Mouse (Mus musculus) macrophage (primary cell): Measurements from ENCODE around the gene Tlr4. TPM values are rescaled to one million over a fixed set of nuclear protein-coding genes. Genes with fewer than 3 reads are reported as not detected.

Experiments
- H3K27ac ChIP-seq: fragments of 350-480 bp; formaldehyde crosslinking; 2 replicates; pipeline ENCODE4 v1.9.0; 2021
- H3K36me3 ChIP-seq: fragments of 350-480 bp; formaldehyde crosslinking; 2 replicates; pipeline ENCODE4 v1.9.0; 2021; ENCODE audit errors: inconsistent target
- H3K4me3 ChIP-seq: fragments of 350-480 bp; formaldehyde crosslinking; 2 replicates; pipeline ENCODE4 v1.9.0; 2021; ENCODE audit errors: inconsistent target
- H3K79me2 ChIP-seq: fragments of 350-480 bp; formaldehyde crosslinking; 2 replicates; pipeline ENCODE4 v1.9.0; 2021; ENCODE audit errors: inconsistent target
- WGBS: methylation state at CpG from one replicate; pipeline ENCODE4 v1.1.7; 2026; ENCODE audit warnings: inconsistent platforms; ENCODE audit not compliant: missing documents; 5-methylcytosine and 5-hydroxymethylcytosine counted together
- polyA plus RNA-seq: library from polyadenylated mRNA; stranded (reverse); fragments of 250-400 nt; gene quantifications from 3 replicates; pipeline ENCODE4 v1.2.4, GENCODE M21; 2018; ENCODE audit warnings: inconsistent platforms

Gene Tlr4
- polyA plus RNA-seq, 1 experiment from 2014 or later: 66.9 TPM

DNA sequence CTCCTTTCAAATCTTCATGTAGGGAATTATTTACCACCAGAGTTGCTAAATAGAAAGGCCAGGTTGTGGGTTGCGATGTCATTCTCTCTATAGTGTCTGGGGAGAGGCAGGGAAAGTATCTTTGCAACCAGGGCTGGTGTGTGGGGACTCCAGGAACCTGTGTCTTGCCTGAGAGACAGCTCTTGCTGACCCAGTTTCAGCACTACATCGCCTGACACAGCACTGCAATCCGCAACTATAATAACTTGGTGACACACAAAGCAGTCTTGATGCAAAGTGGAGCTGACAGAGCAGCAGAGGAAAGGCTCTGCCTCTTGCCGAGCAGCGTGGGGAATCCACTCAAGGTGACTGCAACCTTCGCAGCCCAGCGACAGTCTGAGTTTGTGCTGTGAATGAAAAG, 42.5 kb downstream of the Tlr4 start:
- Histone ChIP-seq H3K27ac (no peak overlapping the region), H3K36me3 (no peaks in the 10 kb centered on the region), H3K4me3 (no peak overlapping the region), H3K79me2 (no peaks in the 10 kb centered on the region)
- WGBS: 98% methylated on average over 7 of the region's 7 CpGs

DNA sequence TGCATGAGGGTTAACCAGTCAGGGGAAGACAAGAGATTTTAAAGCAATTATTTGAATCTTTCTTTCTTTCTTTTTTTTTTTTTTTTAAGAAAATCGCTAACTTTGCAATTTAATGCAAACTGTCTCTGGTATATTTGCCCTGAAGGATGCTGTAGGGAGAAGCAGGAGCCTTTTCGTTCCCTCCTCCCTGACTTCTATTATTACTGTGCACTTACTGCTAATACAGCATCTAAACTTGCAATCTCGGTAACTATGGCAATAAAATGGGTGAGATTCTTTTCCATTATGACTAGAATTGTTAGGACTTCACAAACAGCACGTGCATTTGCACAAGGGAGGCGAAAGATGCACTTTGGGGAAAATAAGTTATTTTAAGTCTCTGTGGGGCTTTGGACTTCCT, 44.6 kb downstream of the Tlr4 start:
- Histone ChIP-seq H3K27ac (no peak overlapping the region), H3K4me3 (no peak overlapping the region), H3K79me2 (no peaks in the 10 kb centered on the region), H3K36me3 (no peaks in the 10 kb centered on the region)
- 91% methylated on average over 5 of the region's 5 CpGs for WGBS

DNA sequence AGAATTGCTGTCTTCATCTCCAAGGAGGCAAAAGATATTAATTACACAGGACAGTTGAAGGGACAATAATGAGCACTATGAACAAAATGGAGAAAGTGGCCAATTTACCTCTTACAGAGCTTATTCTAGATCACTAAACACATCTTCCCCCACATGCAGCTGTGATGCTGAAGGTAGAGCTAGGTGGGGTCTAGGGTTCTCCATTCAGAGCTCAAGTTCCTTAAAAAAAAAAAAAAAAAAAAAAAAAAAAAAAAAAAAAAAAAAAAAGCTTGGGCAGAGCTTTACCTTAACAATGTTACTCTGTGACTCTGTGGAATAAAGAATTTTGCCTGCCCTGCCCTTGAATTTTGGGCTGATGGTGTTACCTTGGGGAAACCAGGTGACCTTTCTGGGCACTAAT, 46.0 kb downstream of the Tlr4 start:
- H3K4me3 ChIP-seq: no peak overlapping the region
- H3K27ac ChIP-seq: no peak overlapping the region
- no peaks in the 10 kb centered on the region for H3K79me2 ChIP-seq
- H3K36me3 ChIP-seq: no peaks in the 10 kb centered on the region

DNA sequence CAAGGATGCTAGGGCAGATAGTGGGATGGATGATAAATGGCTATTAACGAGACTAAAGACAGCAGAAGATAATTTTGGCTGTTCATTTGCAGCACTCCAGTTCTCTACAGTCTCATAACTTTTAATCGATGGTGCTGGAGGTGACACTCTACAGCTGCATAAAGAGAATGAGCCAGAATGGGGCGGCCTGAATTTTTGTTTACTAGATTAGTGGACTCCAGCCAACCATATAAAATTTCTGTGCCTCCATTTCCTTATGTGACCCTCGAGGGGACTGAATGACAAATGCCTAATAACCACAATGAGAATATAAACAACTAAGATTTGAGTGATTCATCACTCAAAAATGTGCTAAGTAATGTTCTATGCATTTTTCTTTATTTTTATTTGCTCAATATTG, 48.4 kb downstream of the Tlr4 start:
- 86% methylated on average over 4 of the region's 4 CpGs for WGBS
- H3K36me3 ChIP-seq: no peaks in the 10 kb centered on the region
- H3K79me2 ChIP-seq: no peaks in the 10 kb centered on the region
- H3K27ac ChIP-seq: no peak overlapping the region
- no peak overlapping the region for H3K4me3 ChIP-seq

DNA sequence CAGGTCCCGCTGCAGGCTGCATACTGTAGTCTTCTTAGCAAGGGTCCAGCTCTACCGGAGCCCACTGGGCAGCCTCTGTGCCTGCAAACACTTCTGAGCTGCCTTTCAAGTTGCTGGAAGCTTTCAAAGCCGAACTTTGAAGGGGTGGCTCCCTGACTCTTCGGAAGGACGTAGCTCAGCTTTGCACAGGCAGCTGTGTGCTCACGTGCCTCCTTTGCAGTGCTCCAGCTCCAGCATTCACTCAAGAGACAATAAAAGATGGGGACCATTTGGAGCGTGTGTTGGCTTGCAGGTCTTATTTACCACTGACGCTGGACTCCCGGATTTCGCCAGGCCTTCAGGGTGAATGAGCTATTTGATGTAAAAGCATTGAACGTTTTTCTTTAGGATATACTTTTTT, 50.2 kb downstream of the Tlr4 start:
- Histone ChIP-seq H3K27ac (no peak overlapping the region), H3K4me3 (no peak overlapping the region), H3K79me2 (no peaks in the 10 kb centered on the region), H3K36me3 (no peaks in the 10 kb centered on the region)
- WGBS: 91% methylated on average over 11 of the region's 11 CpGs

DNA sequence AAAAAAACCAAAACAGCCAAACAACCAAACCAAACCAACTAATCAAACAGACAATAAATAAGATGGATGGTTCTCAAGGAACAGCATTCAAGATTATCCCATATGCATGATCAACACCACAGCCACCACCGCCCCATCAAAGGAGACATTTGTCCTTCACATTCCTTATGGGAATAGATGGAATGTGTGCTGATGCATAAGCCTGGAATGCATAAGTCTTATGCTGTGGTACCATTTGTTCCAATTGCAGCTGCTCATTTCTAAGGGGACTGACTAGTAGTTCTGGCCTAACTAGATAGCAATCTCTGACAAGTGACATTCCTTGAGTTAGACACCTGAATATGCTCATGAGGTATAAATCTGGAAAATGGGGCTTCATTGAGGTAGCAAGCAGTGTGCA, 54.1 kb downstream of the Tlr4 start:
- Histone ChIP-seq H3K36me3 (no peaks in the 10 kb centered on the region), H3K79me2 (no peaks in the 10 kb centered on the region), H3K27ac (no peak overlapping the region), H3K4me3 (no peak overlapping the region)
- 100% methylated on average over 1 of the region's 1 CpGs for WGBS

DNA sequence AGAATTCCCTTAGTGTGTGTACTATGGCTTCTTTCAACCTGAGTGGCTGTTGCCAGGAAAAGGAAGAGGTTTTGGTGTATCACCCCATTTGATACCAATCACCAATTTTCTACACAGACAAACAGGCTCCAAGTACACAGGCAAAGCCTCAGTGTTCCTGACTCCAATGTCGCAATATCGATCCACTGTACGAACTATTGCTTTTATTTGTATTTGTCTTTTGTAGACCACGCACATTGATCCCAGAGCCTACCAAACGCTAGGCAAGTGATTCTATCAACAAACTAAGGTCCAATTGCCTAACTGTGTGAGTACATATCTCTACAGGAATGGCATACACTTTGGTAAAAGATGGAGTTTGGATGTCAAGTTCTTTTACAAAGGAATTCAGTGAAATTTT, 55.9 kb downstream of the Tlr4 start:
- WGBS: 93% methylated on average over 5 of the region's 5 CpGs
- no peak overlapping the region for H3K4me3 ChIP-seq
- no peaks in the 10 kb centered on the region for H3K36me3 ChIP-seq
- no peaks in the 10 kb centered on the region for H3K79me2 ChIP-seq
- no peak overlapping the region for H3K27ac ChIP-seq

DNA sequence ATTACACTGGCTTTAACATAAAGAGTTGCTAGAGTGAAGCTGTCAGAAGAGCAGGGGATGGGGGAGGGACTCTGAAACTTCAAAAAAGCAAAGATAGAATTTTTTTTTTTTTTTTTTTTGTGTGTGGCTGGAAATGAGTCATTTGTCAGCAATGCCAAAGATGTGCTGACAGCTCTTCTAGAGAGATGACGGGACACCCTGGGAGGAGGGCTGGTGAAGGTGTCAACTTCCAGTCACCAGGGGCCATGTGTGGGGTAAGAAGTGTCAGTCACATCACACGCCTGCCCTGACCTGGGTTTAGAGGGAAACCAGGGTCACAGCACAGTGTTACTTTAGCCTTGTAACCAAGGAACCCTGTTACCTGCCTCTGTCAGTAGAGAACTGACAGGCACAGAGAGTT, 67.2 kb downstream of the Tlr4 start:
- 51% methylated on average over 2 of the region's 2 CpGs for WGBS

DNA sequence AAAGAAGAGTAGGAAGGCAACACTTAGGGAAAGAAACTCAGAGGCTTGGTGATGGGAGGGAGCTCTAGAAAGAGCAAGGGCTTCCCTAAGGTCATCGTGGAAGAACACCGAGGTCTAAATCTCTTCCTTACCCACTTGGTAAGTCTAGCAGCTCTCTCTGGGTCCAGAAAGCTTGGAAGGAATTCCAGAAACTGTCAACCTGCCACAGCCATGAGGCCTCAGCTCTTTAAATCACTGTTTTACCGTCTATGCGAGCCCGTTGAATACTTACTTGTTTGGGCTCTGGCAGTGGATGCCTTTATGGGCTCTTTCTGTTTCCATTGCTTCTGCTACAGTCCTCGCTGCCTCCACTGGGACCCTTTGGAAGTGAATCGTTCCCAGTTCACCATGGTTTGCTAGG, 67.6 kb downstream of the Tlr4 start:
- Histone ChIP-seq H3K4me3 (no peak overlapping the region), H3K36me3 (no peaks in the 10 kb centered on the region), H3K79me2 (no peaks in the 10 kb centered on the region), H3K27ac (0 out of 2 replicates have a peak overlapping the region, but pooled peaks have one; percentile 4)
- 87% methylated on average over 7 of the region's 7 CpGs for WGBS

More for the DNA sequence above, 67.2 kb downstream of the Tlr4 start:
- no peak overlapping the region for H3K4me3 ChIP-seq
- H3K27ac ChIP-seq: 0 out of 2 replicates have a peak overlapping the region, but pooled peaks have one; percentile 4
- H3K79me2 ChIP-seq: no peaks in the 10 kb centered on the region
- H3K36me3 ChIP-seq: no peaks in the 10 kb centered on the region

DNA sequence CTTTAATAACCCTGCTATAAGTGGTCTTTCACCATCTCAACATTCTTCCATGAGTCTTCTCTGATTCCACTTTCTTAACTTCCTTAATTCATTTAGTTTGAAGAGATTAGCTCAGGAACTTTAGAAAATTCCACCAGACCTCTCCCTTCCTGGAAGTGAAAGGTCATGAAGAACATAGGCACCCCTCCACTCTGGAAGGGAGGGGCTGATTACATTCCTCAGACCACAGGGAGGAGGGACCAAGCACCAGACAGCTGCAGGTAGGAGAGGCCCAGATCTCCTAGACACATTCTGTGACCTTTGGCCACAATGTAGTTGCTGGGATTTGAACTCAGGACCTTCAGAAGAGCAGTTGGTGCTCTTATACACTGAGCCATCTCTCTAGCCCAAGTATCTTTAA, 72.7 kb downstream of the Tlr4 start:
- Histone ChIP-seq H3K4me3 (no peak overlapping the region), H3K27ac (no peak overlapping the region), H3K36me3 (no peaks in the 10 kb centered on the region), H3K79me2 (no peaks in the 10 kb centered on the region)

DNA sequence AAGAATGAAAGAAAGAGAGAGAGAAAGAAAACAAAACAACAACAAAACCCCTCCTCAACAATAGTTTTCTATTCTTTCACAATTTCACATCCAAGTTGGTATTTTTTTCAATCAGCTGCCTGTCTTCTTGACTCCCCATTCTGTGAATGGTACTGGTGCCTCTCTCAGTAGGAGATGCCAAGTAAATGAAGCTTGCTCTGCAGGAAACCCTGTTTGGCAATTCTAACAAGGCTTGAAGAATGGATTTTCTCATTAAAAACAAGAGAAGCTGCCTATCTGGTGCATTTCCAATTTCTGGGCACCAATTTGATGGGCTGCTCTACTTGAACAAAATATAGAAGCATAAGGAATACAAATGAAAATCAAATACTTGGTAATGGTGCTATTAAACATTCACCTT, 74.1 kb downstream of the Tlr4 start:
- H3K27ac ChIP-seq: no peak overlapping the region
- no peaks in the 10 kb centered on the region for H3K79me2 ChIP-seq
- H3K4me3 ChIP-seq: no peak overlapping the region
- no peaks in the 10 kb centered on the region for H3K36me3 ChIP-seq

DNA sequence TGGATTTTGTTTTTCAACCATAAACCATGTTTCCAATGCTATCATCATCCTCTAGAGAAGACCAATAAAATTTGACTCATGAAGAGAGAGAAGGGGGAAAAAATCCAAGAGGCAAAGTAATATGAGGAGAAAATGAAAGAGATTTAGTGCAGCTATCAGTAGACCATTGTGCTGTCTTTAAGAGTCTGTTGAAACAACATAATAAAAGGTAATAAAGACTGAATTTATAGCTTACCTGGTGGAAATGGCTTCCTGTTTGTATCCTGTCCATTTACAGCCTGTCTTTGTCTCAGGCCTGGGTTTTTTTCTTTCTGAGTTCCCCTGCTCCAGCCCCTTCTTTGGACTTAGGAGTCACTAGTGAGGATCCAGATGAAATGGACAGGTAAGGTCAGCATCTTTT, 81.0 kb downstream of the Tlr4 start:
- Histone ChIP-seq H3K4me3 (no peak overlapping the region), H3K27ac (no peak overlapping the region), H3K79me2 (no peaks in the 10 kb centered on the region), H3K36me3 (no peaks in the 10 kb centered on the region)

DNA sequence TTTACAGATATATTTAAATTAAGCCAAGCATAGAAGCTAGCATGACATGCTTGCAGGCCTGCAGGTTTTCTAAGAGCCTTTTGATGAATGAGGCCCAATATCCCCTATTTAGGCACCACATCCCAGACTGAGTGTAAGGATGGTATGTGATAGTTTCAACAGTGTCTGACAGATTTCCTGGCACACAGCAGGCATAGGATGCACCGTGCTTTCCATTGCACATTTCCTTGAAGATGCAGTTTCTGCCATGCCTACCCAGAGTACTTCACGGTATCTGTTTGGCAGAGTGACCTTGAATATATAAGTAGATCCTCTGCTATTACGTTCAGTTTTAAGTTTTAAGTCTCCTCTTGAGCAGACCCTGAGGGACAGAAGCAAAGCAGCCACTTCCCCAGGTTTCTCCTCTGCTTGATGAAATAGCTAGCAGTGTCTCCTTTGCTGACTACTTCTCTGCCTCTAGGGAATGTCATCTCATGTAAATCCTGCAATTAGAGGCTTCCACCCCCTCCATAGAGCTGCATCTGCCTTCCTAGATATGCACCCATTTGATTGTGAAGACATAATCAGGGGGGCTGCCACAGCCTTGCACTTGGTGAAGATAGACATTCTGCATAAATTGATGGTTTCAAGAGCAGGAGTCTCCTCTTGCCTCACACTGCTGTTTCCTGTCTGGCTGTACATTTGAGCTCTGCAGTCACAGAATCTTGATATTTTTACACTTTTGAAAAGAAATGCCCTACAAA, 92.4 kb downstream of the Tlr4 start:
- WGBS: 92% methylated on average over 3 of the region's 3 CpGs
- no peak overlapping the region for H3K27ac ChIP-seq
- no peaks in the 10 kb centered on the region for H3K79me2 ChIP-seq
- H3K36me3 ChIP-seq: no peaks in the 10 kb centered on the region
- no peak overlapping the region for H3K4me3 ChIP-seq

DNA sequence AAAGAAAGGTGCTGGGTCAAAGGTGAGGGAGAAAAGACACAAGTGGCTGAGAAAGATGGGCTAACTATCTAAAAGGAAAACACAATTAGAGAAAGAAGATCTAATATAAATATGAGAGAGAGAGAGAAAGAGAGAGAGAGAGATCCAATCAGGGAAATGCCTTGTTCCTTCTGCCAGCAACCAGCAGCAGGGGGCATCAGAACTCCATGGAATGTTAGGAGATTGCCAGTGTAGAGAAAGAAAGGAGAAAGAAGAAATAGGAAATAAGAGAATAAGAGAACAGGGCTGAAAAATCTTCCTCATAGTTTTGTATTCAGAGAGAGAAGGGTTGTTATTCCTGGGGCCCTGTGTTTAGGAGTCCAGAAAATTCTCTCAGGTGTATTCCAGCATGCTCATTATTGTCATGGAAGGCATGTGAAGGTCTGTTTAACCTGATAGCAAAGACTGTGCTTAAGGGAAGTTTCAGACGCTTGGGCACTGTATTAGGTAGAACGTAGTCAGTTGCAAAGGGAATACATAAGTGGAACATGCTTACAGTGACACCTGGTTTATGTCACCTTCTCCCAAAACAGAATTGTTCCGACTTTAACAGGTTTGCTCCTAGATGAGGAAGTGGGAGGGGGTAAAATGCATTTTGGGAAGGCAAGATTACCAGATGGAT, 96.4 kb downstream of the Tlr4 start:
- no peaks in the 10 kb centered on the region for H3K36me3 ChIP-seq
- H3K79me2 ChIP-seq: no peaks in the 10 kb centered on the region
- H3K27ac ChIP-seq: no peak overlapping the region
- no peak overlapping the region for H3K4me3 ChIP-seq
- 68% methylated on average over 3 of the region's 3 CpGs for WGBS

DNA sequence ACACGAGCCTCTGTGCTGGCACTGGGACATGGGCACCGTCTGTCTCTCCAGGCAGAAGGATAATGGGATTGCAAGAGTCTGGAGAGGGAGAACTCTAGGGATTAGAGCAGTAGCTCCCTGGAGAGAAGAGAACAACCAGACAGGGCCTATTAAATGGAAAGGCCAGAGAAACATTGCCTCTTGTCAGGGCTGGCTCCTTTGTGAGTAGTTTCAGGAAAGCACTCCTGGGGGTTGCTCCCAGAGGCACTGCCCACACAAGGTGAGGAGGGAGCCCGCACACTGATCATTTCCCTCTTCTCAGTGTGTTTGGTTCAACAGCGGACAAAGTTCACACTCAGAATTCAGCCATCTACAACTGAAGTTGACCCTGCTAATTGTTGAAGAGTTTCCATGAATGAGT, 98.7 kb downstream of the Tlr4 start:
- Histone ChIP-seq H3K36me3 (no peaks in the 10 kb centered on the region), H3K79me2 (no peaks in the 10 kb centered on the region), H3K4me3 (no peak overlapping the region), H3K27ac (no peak overlapping the region)
- 80% methylated on average over 4 of the region's 4 CpGs for WGBS

DNA sequence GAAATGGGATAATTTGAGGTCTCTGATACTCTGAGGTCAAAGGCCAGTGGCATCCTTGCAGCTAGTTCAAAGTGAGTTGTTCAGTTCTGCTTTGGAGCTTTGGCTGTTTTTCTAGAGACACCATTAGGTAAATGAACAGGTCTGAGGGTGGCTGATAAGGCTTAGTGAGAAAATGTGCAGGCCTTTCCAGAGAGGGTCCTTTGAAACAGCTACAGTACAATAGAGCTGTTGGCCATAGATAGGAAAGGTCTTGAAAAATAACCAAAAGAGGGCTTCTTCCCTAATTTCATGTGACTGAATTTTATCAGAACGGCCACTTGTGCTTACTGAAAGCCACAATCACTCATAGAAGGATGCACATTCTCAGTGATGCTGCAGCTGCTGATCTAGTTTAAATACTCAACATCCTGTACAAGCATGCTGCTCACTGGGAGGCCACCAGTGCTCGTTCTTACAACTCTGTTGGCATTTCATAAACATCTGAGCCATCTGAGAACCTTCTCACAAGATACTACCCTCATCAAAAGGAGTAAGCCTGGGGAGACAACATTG, 100.2 kb downstream of the Tlr4 start:
- 22% methylated on average over 2 of the region's 2 CpGs for WGBS
- H3K36me3 ChIP-seq: no peaks in the 10 kb centered on the region
- no peaks in the 10 kb centered on the region for H3K79me2 ChIP-seq
- H3K27ac ChIP-seq: no peak overlapping the region
- no peak overlapping the region for H3K4me3 ChIP-seq
